Mouse (Mus musculus) midbrain, embryonic 15.5 days (tissue): ENCODE measurements around the gene Sympk. TPM values are rescaled to one million over a fixed set of nuclear protein-coding genes. Genes with fewer than 3 reads are reported as not detected.
A peak's percentile ranks its signal among the peaks of the same experiment; 100 is the strongest.

Experiments used
- ATAC-seq: fragments of 200-750 bp; cut with Nextera tagmentation; replicated peaks from 2 replicates; pipeline ENCODE4 v1.8.0; 2017; ENCODE audit warnings: moderate TSS enrichment
- H3K27ac ChIP-seq: fragments of 300-500 bp; sonication (generic); 2 replicates; pipeline ENCODE4 v1.5.1; 2015; ENCODE audit warnings: mild to moderate bottlenecking, inconsistent platforms
- H3K27me3 ChIP-seq: fragments of 300-500 bp; sonication (generic); replicated peaks from 2 replicates; pipeline ENCODE4 v1.6.1; 2015; ENCODE audit warnings: inconsistent platforms
- H3K36me3 ChIP-seq: fragments of 300-500 bp; sonication (generic); replicated peaks from 2 replicates; pipeline ENCODE4 v1.6.1; 2015; ENCODE audit warnings: inconsistent platforms
- H3K4me1 ChIP-seq: fragments of 300-500 bp; sonication (generic); 2 replicates; pipeline ENCODE4 v1.6.1; 2015; ENCODE audit warnings: inconsistent platforms
- H3K4me2 ChIP-seq: fragments of 300-500 bp; sonication (generic); 2 replicates; pipeline ENCODE4 v1.6.1; 2015; ENCODE audit warnings: inconsistent platforms, mild to moderate bottlenecking, moderate library complexity
- H3K4me3 ChIP-seq: fragments of 300-500 bp; sonication (generic); 2 replicates; pipeline ENCODE4 v1.5.1; 2015; ENCODE audit warnings: mild to moderate bottlenecking, inconsistent platforms
- H3K9ac ChIP-seq: fragments of 300-500 bp; sonication (generic); 2 replicates; pipeline ENCODE4 v1.6.1; 2015; ENCODE audit warnings: mild to moderate bottlenecking, inconsistent platforms
- H3K9me3 ChIP-seq: fragments of 300-500 bp; sonication (generic); 2 replicates; pipeline ENCODE4 v1.6.1; 2016; ENCODE audit warnings: inconsistent platforms
- WGBS: fragments of 180-500 bp; shearing (Covaris S2); methylation state at CpG from one replicate; pipeline ENCODE4 v1.1.7; 2015; ENCODE audit warnings: mixed read lengths; 5-methylcytosine and 5-hydroxymethylcytosine counted together
- polyA plus RNA-seq: library from polyadenylated mRNA; unstranded; fragments of >200 nt; fragmentation: Nextera tagmentation; extraction: Ambion mirVana; gene quantifications from 2 replicates; pipeline ENCODE4 v1.2.1, GENCODE M21; 2015

Sympk gene
- polyA plus RNA-seq, 1 experiment from 2014 or later: 32.7 TPM

DNA sequence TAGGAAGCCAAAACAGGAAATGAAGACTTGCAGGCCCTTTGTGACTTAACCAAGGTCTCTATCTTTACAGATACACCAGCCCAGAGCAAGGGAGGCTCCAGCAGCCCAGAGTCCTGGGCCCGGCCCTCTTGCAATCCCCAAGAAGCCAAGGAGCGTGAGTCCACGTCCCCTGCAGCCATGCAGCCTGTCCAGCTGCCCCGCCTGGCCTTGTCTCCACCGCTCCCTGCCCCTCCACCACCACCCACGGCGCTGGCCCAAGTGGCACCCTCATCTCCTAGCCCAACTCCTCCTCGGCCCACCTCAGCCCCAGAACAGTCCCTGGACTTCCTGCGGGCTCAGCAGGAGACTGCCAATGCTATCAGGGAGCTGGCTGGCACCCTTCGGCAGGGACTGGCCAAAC is 23.8 kb upstream of the Sympk start:
- Histone ChIP-seq H3K9me3 (no peaks in the 10 kb centered on the region), H3K4me1 (peaks cover 26% of the 10 kb centered on the region), H3K9ac (no peak overlapping the region), H3K4me2 (peak overlapping the region; percentile 42), H3K27me3 (no peaks in the 10 kb centered on the region), H3K4me3 (peak overlapping the region; percentile 23), H3K27ac (no peak overlapping the region), H3K36me3 (peaks cover 3% of the 10 kb centered on the region; the same call in 1 of the 2 replicates)
- WGBS: 52% methylated on average over 10 of the region's 10 CpGs
- ATAC-seq: no peak

DNA sequence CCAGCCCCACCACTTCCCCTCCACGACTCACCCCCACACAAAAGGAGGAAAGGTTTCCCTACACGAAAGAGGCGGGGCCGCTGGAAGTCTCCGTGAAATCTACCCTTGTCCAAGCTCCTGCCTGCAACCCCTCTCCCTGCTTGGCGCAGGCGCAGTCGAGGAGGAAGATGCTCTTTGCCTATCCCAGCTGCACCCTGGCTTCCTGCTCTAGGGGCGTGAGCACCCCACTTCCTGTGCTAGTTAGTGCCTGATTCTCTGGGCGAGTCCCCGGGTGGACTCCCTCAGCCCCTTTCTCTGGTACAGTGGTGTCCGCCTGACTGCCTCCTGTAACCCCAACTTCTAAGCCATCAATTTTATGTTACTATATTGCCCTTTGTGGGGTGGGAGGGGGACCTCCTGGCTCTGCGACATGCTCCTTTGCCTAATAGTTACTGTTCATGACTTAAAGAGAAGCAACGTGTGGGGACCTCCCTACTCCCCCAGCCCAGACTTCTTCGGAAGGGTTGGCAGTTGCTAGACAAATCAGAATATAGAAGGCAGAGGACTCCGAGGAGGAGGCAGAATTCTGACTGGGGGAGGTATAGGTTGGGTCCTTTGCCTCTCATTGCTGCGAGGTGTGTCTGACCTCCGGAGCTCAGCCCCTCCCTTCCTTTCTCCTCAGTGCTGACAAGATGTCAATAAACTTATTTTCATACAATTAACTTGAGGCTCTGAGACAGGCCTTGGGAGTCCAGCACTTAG is 22.9 kb upstream of the Sympk start:
- 47% methylated on average over 18 of the region's 18 CpGs for WGBS
- Histone ChIP-seq H3K4me3 (peak overlapping the region; percentile 23), H3K9me3 (no peaks in the 10 kb centered on the region), H3K27ac (peak overlapping the region; percentile 42; the same call in 1 of the 2 replicates), H3K27me3 (no peaks in the 10 kb centered on the region), H3K4me1 (peaks cover 34% of the 10 kb centered on the region), H3K9ac (no peak overlapping the region), H3K36me3 (peaks cover 6% of the 10 kb centered on the region; the same call in 1 of the 2 replicates), H3K4me2 (peak overlapping the region; percentile 42)
- no peak for ATAC-seq

DNA sequence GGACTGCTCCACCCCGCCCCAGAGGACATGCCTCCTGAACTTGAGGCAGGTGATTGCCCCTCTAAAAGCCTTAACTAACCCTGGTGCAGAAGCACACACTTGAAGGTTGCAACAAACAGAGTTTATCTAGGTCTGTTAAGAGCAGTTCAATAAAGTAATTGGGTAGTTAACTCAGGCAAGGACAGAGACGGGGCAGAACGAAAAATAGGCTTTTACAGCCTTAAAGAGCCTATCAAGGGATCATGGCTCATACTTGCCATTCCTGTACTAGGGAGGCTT is 22.4 kb upstream of the Sympk start:
- Histone ChIP-seq H3K27ac (no peak overlapping the region), H3K4me1 (peaks cover 39% of the 10 kb centered on the region), H3K9ac (no peak overlapping the region), H3K4me2 (peak overlapping the region; percentile 42; the same call in 1 of the 2 replicates), H3K9me3 (no peaks in the 10 kb centered on the region), H3K4me3 (no peak overlapping the region), H3K36me3 (peaks cover 6% of the 10 kb centered on the region; the same call in 1 of the 2 replicates), H3K27me3 (no peaks in the 10 kb centered on the region)
- ATAC-seq: no peak
- 78% methylated on average over 3 of the region's 3 CpGs for WGBS

DNA sequence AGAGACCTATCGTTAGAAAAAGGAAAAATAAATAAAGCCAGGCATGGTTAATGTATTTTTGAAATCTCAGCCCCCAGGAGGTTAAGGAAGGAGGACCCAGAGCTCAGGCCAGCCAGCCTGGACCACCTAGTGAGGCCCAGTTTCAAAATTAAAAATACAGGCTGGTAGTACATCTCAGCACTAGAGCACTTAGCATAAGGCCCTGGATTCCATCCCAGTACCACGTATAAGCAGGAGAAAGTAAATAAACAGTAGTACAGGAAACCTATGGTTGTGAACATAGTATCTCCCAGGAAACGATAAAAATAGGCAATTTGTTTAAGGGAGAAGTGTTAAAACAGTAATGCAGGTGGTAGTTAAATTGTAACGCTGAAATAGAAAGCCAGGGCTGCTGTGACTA is 22.1 kb upstream of the Sympk start:
- H3K9me3 ChIP-seq: no peaks in the 10 kb centered on the region
- H3K9ac ChIP-seq: peak overlapping the region; percentile 79; the same call in 1 of the 2 replicates
- H3K4me1 ChIP-seq: peaks cover 42% of the 10 kb centered on the region
- WGBS: 44% methylated on average over 4 of the region's 4 CpGs
- no peaks in the 10 kb centered on the region for H3K27me3 ChIP-seq
- 0 out of 2 replicates have a peak overlapping the region, but pooled peaks have one; percentile 21 for H3K27ac ChIP-seq
- no peak for ATAC-seq
- H3K4me2 ChIP-seq: peak overlapping the region; percentile 77
- H3K36me3 ChIP-seq: peaks cover 9% of the 10 kb centered on the region
- H3K4me3 ChIP-seq: peak overlapping the region; percentile 45; the same call in 1 of the 2 replicates

DNA sequence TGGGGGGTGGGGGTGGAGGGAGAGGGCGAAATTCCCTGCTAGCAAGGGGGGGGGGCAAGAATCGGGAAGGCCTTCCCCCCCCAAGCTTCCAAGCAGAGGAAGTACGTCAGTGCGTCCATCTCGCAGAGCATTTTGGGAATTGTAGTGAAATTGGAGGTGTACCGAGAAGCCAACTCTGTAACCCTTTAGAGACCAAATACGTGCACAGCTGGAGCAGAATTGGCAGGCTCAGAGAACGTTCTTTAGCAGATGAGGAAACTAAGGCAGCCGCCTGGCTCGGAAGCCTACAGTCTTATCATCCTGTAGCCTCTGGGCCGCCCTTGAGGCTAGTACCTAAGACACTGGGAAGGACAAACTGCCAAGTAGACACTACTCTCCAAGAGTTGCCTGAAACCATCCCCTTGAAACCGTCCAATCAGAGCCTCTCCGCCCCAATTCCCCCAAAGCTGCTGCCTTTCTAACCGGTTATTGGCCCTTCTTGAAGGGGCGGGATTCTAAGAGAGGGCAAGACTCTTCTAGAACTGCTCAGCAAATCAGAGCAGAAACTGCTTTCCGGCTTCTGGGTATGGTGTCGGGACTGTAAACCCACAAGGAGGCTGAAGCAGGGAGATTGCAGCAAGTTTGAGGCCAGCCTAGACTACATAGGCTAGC is 21.2 kb upstream of the Sympk start:
- 3% methylated on average over 17 of the region's 17 CpGs for WGBS
- H3K9me3 ChIP-seq: no peaks in the 10 kb centered on the region
- H3K4me2 ChIP-seq: peak overlapping the region; percentile 77
- peaks cover 49% of the 10 kb centered on the region for H3K4me1 ChIP-seq
- peak overlapping the region; percentile 70 for H3K27ac ChIP-seq
- peak overlapping the region; percentile 45 for H3K4me3 ChIP-seq
- no peaks in the 10 kb centered on the region for H3K27me3 ChIP-seq
- ATAC-seq: peak; percentile 56
- H3K36me3 ChIP-seq: peaks cover 10% of the 10 kb centered on the region
- H3K9ac ChIP-seq: peak overlapping the region; percentile 79

DNA sequence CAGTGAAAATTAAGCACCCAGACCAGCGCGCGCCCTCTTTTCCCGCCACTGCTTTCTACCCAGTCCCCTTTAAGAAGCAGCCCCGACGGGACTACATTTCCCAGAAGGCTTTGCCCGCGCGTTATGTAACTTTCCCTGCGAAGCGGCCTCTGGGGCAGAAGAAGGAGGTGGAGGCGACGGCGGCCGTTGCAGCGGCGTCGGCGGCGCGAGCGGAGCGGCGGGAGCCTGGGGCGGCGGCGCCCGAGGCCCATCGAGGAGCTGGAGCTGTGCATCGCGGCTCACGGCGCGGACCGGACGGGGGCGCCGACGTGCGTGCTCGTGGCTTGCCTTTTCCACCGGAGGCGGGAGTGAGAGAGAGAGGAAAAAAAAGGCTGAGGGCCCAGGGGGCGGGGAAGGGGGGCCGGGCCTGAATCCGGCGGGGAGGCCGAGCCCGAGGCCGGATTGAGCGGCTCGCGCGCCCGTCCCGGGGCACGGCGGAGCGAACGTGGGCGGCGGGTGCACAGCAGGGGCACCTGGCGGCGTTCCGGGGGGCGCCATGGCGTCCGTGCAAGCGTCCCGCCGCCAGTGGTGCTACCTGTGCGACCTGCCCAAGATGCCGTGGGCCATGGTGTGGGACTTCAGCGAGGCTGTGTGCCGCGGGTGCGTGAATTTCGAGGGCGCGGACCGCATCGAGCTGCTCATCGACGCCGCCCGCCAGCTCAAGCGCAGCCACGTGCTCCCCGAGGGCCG is 20.1 kb upstream of the Sympk start, which contains the start of gene Irf2bp1:
Gene Irf2bp1 (plus strand): TSS at position 143 of the 729 bp plus-strand sequence.
- peak within 1 kb of the TSS; percentile 96 for H3K4me2 ChIP-seq
- peak within 1 kb of the TSS; percentile 94 for H3K27ac ChIP-seq
- H3K4me3 ChIP-seq: peak within 1 kb of the TSS; percentile 85
- no peaks in the 10 kb centered on the region for H3K27me3 ChIP-seq
- ATAC-seq: peak; percentile 70
- WGBS: under 1% methylated on average over 85 of the region's 90 CpGs
- peaks cover 49% of the 10 kb centered on the region for H3K4me1 ChIP-seq
- H3K9ac ChIP-seq: peak within 1 kb of the TSS; percentile 92
- no peaks in the 10 kb centered on the region for H3K9me3 ChIP-seq
- H3K36me3 ChIP-seq: peaks cover 10% of the 10 kb centered on the region

DNA sequence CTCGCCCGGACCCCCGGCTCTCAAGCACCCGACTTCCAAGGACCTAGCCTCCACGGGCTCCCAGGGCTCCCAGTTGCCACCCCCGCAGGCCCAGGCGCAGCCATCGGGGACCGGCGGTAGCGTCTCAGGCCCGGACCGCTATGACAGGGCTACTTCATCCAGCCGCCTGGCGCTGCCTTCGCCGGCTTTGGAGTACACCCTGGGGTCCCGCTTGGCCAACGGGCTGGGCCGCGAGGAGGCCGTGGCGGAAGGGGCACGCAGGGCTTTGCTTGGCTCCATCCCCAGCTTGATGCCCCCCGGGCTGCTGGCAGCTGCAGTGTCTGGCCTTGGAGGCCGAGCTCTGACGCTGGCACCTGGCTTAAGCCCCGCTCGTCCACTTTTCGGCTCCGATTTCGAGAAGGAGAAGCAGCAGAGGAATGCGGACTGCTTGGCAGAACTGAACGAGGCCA is 19.5 kb upstream of the Sympk start:
- peak overlapping the region; percentile 96 for H3K4me2 ChIP-seq
- peak overlapping the region; percentile 85 for H3K4me3 ChIP-seq
- no peaks in the 10 kb centered on the region for H3K27me3 ChIP-seq
- H3K9me3 ChIP-seq: no peaks in the 10 kb centered on the region
- H3K27ac ChIP-seq: peak overlapping the region; percentile 94
- peaks cover 10% of the 10 kb centered on the region for H3K36me3 ChIP-seq
- 4% methylated on average over 34 of the region's 34 CpGs for WGBS
- peaks cover 49% of the 10 kb centered on the region for H3K4me1 ChIP-seq
- peak; percentile 7 for ATAC-seq
- peak overlapping the region; percentile 92 for H3K9ac ChIP-seq

DNA sequence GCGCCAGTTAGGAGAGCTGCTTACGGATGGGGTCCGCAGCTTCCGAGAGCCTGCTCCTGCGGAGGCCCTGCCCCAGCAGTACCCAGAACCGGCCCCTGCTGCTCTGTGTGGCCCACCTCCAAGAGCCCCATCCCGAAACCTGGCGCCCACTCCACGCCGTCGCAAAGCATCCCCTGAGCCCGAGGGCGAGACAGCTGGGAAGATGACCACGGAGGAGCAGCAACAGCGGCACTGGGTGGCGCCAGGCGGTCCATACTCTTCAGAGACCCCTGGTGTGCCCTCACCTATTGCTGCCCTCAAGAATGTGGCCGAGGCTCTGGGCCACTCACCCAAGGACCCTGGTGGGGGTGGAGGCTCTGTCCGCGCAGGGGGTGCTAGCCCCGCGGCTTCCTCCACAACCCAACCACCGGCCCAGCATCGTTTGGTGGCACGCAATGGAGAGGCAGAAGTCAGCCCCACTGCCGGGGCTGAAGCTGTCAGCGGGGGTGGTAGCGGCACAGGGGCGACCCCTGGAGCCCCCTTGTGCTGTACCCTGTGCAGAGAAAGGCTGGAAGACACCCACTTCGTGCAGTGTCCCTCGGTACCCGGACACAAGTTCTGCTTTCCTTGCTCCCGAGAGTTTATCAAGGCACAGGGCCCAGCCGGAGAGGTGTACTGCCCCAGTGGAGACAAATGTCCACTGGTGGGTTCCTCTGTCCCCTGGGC is 18.6 kb upstream of the Sympk start:
- 83% methylated on average over 34 of the region's 34 CpGs for WGBS
- Histone ChIP-seq H3K4me2 (peak overlapping the region; percentile 96), H3K27ac (no peak overlapping the region)

DNA sequence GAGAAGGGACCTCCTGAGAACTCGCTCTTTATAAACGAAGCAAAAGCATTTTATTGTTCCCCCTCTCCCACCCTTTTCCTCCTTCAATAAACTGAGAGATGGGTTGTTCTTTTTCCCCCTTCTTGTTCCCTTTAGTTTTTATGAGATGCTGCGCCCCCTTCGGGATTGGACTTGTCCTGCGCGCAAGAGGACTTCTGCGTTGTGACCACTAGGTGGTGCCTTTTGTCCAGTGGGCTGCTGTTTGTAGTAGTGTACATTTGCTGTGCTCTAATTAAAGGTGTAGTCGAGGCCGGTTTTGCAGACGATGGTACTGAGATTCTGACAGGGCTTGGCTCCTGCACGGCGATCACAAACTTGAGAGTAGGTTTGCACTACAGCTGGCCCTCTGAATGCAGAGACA is 17.7 kb upstream of the Sympk start:
- no peak overlapping the region for H3K9ac ChIP-seq
- H3K27ac ChIP-seq: no peak overlapping the region
- peaks cover 47% of the 10 kb centered on the region for H3K4me1 ChIP-seq
- 6% methylated on average over 12 of the region's 12 CpGs for WGBS
- H3K9me3 ChIP-seq: no peaks in the 10 kb centered on the region
- H3K4me3 ChIP-seq: no peak overlapping the region
- H3K36me3 ChIP-seq: peaks cover 10% of the 10 kb centered on the region
- no peaks in the 10 kb centered on the region for H3K27me3 ChIP-seq
- no peak overlapping the region for H3K4me2 ChIP-seq
- no peak for ATAC-seq

More for the DNA sequence above, 18.6 kb upstream of the Sympk start:
- H3K36me3 ChIP-seq: peaks cover 10% of the 10 kb centered on the region
- no peaks in the 10 kb centered on the region for H3K9me3 ChIP-seq
- no peaks in the 10 kb centered on the region for H3K27me3 ChIP-seq
- peaks cover 47% of the 10 kb centered on the region for H3K4me1 ChIP-seq
- peak overlapping the region; percentile 92; the same call in 1 of the 2 replicates for H3K9ac ChIP-seq
- peak overlapping the region; percentile 85 for H3K4me3 ChIP-seq
- no peak for ATAC-seq

DNA sequence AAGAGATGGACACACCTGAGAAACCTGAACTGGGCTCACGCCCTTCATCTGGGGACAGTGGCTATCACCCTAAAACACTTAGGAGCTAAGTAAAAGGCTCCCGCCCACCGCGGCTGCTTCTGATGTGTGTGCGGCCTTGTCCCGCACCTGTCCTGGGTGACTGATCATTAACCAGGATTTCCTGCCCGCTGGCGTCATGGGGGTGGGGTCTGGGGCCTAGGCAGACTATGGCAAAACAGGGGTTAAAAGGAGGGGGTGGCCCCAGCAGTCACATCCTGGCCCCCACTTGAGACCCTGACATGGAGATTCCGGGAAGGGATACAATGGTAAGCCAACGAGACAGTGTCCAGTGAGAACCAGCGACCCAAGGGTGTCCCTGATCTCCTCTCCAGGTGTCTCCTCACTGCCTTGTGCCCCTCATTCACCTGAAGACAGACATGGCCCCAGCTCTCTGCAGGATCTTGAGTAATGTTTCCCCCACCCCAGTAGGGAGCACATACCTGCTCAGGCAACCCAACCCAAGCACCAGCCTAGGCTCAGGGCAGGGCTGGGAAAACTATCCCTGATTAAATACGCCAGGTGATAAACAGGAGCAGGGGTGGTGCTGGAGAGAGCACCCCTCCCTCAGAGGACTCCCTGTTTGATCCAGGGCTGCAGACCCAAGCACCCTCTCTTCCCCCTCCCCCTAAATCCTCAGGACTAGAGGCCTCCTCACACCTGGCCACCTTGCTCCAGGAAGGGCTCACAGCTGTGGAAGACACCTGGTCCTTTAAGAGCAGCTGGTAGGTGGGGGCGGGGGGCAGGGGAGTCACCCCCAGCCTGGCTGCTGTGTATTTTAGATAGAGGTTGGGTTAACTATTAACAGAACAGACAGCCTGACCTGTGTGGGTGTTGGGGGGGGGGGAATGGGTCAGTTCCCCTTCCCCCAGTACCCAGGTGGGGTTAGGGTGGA is 16.9 kb upstream of the Sympk start:
- no peak for ATAC-seq
- H3K4me3 ChIP-seq: no peak overlapping the region
- H3K27ac ChIP-seq: no peak overlapping the region
- no peak overlapping the region for H3K4me2 ChIP-seq
- H3K27me3 ChIP-seq: no peaks in the 10 kb centered on the region
- H3K36me3 ChIP-seq: peaks cover 10% of the 10 kb centered on the region
- H3K9me3 ChIP-seq: no peaks in the 10 kb centered on the region
- no peak overlapping the region for H3K9ac ChIP-seq
- 87% methylated on average over 13 of the region's 13 CpGs for WGBS
- H3K4me1 ChIP-seq: peaks cover 47% of the 10 kb centered on the region

DNA sequence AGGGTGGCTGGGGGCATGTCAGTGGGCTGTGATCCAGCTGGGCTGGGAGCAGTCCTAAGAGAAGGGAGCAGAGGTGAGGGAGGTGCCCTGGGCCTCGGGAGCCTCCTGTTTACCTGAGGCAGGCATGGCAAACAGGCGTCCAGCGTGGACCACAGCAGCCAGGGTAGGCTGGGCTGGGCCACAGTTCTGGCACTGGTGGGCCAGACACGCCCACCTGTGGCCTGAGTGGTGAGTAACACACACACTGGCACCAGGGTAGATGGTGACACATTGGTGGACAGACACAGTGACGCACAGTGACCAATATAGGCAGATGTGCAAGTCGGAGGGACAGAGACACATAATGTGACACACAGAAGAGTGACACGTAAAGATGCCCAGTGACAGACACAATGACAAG is 13.6 kb upstream of the Sympk start:
- peaks cover 6% of the 10 kb centered on the region for H3K36me3 ChIP-seq
- no peak overlapping the region for H3K27ac ChIP-seq
- no peak overlapping the region for H3K4me3 ChIP-seq
- ATAC-seq: no peak
- no peaks in the 10 kb centered on the region for H3K27me3 ChIP-seq
- H3K9ac ChIP-seq: no peak overlapping the region
- 87% methylated on average over 7 of the region's 7 CpGs for whole genome bisulfite sequencing
- no peaks in the 10 kb centered on the region for H3K9me3 ChIP-seq
- H3K4me1 ChIP-seq: peaks cover 30% of the 10 kb centered on the region
- H3K4me2 ChIP-seq: no peak overlapping the region
